Mouse (Mus musculus): ENCODE data around the gene Mfsd2a. TPM values are rescaled to one million over a fixed set of nuclear protein-coding genes. Genes with fewer than 3 reads are reported as not detected.

Gene Mfsd2a
- total and polyA plus RNA-seq, 2 experiments from 2014 or later = 0.20 TPM; not detected in 1

- TF ChIP-seq CTCF (IDR thresholded peaks at IDR 0.05; ENCODE audit: low read depth) (no peak), EP300 (IDR thresholded peaks at IDR 0.05; ENCODE audit: low read depth) (no peak)
These were observed 27.9 kb downstream of the Mfsd2a start for GRCm38 (mm10) chr4:122933051-122933591.

DNA sequence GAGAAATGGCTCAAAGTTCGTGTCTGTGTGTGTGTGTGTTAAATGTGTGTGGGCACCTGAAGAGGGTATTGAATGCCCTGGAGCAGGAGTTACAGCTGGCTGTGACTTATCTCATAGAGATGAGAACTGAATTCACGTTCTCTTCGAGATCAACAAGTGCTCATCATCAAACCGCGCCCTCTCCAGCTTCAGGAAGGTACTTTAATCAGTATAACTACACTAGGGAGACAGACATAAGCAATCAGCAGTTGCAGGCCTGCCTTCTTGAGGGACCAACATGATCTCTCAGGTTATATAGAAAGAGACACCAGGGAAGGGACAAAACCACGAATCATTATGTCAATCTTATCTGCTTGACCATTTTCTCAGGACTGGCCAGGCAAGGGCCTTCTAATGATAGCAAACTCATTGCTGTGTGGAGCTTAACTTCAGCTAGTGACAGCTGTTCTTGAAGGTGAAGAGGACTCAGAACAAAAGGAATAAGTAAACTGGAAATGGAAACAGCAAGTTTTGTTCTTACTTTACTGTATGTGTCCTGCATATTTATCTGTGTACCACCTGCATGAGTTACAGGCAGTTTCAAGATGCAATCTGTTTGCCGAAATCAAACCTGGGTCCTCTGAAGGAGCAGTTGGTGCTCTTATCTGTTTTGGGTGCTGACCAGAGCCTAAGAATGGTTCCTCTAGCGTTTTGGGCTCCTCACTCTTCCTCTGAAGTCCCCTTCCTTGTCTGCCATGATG is 28.6 kb downstream of the Mfsd2a start:
- H3K9me3 ChIP-seq (replicated peaks; ENCODE audit: control insufficient read depth, low read length) = no peaks in the 10 kb centered on the region
- H3K4me2 ChIP-seq (ENCODE audit: low read depth, low read length) = no peak overlapping the region
- DNase-seq (ENCODE audit: low spot score) (no peak), ATAC-seq (ENCODE audit: insufficient read depth, low read depth) (no peak)
- TF ChIP-seq CTCF (IDR thresholded peaks at IDR 0.05; ENCODE audit: low read depth) (no peak), EP300 (IDR thresholded peaks at IDR 0.05; ENCODE audit: low read depth) (no peak)
- no peaks in the 10 kb centered on the region for H3K36me3 ChIP-seq (replicated peaks; ENCODE audit: control insufficient read depth, insufficient read depth, low read length)
- H3K4me3 ChIP-seq (ENCODE audit: low read depth, low read length) = no peak overlapping the region
- WGBS = 54% methylated on average over 8 of the region's 8 CpGs
- H3K27me3 ChIP-seq (ENCODE audit: control insufficient read depth, insufficient read depth, low read length) = no peaks in the 10 kb centered on the region
- H3K9ac ChIP-seq (replicated peaks; ENCODE audit: low read depth, low read length) = no peak overlapping the region
- peak overlapping the region; percentile 18; the same call in 1 of the 2 replicates for H3K27ac ChIP-seq (ENCODE audit: low read depth)
- no peaks in the 10 kb centered on the region for H3K4me1 ChIP-seq (ENCODE audit: control insufficient read depth, insufficient read depth)

More at GRCm38 (mm10) chr4:122933051-122933591, 27.9 kb downstream of the Mfsd2a start:
- H3K4me3 ChIP-seq (ENCODE audit: low read depth, low read length) = no peak overlapping the region
- no peaks in the 10 kb centered on the region for H3K27me3 ChIP-seq (ENCODE audit: control insufficient read depth, insufficient read depth, low read length)
- no peak overlapping the region for H3K4me2 ChIP-seq (ENCODE audit: low read depth, low read length)
- ATAC-seq (ENCODE audit: insufficient read depth, low read depth) (no peak), DNase-seq (ENCODE audit: low spot score) (no peak)
- no peaks in the 10 kb centered on the region for H3K9me3 ChIP-seq (replicated peaks; ENCODE audit: control insufficient read depth, low read length)
- no peaks in the 10 kb centered on the region for H3K36me3 ChIP-seq (replicated peaks; ENCODE audit: control insufficient read depth, insufficient read depth, low read length)
- 44% methylated on average over 3 of the region's 3 CpGs for WGBS
- no peaks in the 10 kb centered on the region for H3K4me1 ChIP-seq (ENCODE audit: control insufficient read depth, insufficient read depth)
- no peak overlapping the region for H3K9ac ChIP-seq (replicated peaks; ENCODE audit: low read depth, low read length)
- peak overlapping the region; percentile 18; the same call in 1 of the 2 replicates for H3K27ac ChIP-seq (ENCODE audit: low read depth)

- H3K4me1 ChIP-seq (ENCODE audit: control insufficient read depth, insufficient read depth) = no peaks in the 10 kb centered on the region
- no peak overlapping the region for H3K27ac ChIP-seq (ENCODE audit: low read depth)
- no peak overlapping the region for H3K4me3 ChIP-seq (ENCODE audit: low read depth, low read length)
- H3K4me2 ChIP-seq (ENCODE audit: low read depth, low read length) = no peak overlapping the region
- no peaks in the 10 kb centered on the region for H3K27me3 ChIP-seq (ENCODE audit: control insufficient read depth, insufficient read depth, low read length)
- H3K36me3 ChIP-seq (replicated peaks; ENCODE audit: control insufficient read depth, insufficient read depth, low read length) = no peaks in the 10 kb centered on the region
- 58% methylated on average over 2 of the region's 2 CpGs for WGBS
- H3K9me3 ChIP-seq (replicated peaks; ENCODE audit: control insufficient read depth, low read length) = no peaks in the 10 kb centered on the region
- DNase-seq (ENCODE audit: low spot score) = no peak
- no peak for ATAC-seq (ENCODE audit: insufficient read depth, low read depth)
- TF ChIP-seq CTCF (IDR thresholded peaks at IDR 0.05; ENCODE audit: low read depth) (no peak), EP300 (IDR thresholded peaks at IDR 0.05; ENCODE audit: low read depth) (no peak)
- H3K9ac ChIP-seq (replicated peaks; ENCODE audit: low read depth, low read length) = no peak overlapping the region
These were observed 29.9 kb downstream of the Mfsd2a start for GRCm38 (mm10) chr4:122930939-122931590.

DNA sequence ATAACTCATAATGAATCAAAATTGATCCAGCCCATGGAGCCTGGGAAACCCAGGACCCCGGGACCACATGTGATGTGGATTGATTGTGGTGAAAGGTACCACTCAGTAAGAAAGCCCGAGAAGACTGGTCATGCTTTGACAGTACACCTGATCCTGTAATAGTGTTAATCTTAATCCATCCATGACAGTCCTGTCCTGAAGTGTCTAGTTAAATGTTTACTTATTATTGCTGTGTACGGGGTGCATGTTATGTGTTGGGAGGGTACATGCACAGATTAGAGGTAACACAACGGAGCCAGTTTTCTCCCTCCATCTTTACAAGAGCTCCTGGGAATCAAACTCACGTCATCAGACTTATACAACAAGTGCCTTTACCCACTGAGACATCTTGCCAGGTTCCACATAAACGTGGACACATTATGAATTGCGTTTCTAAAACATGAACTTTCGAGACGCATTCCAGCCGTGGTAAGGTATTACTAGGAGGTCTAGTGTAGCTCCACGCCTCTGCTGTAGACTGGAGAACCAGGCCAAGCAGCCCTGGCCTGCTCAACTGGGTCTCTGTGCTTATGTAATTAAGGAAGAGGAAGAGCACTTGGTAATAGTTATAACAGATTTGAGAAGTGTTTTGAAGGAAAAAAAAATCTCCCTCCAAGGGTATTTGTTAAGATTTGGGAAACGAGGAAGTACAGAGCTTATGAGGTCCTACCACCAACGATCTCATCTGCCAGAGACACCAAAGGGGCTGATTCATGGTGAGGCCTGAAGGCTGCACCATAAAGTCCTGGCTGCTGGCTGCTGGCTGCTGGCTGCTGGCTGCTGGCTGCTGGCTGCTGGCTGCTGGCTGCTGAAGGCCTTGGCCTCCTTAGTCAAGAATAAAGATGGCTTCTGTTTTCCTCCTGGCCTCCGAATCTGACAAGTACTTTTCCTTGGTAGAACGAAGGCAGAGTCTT is 37.3 kb downstream of the Mfsd2a start:
- Histone ChIP-seq H3K9ac (replicated peaks; ENCODE audit: low read depth, low read length) (no peak overlapping the region), H3K4me2 (ENCODE audit: low read depth, low read length) (no peak overlapping the region), H3K9me3 (replicated peaks; ENCODE audit: control insufficient read depth, low read length) (no peaks in the 10 kb centered on the region), H3K4me3 (ENCODE audit: low read depth, low read length) (no peak overlapping the region), H3K27me3 (ENCODE audit: control insufficient read depth, insufficient read depth, low read length) (no peaks in the 10 kb centered on the region), H3K4me1 (ENCODE audit: control insufficient read depth, insufficient read depth) (no peaks in the 10 kb centered on the region), H3K36me3 (replicated peaks; ENCODE audit: control insufficient read depth, insufficient read depth, low read length) (no peaks in the 10 kb centered on the region), H3K27ac (ENCODE audit: low read depth) (no peak overlapping the region)
- TF ChIP-seq EP300 (IDR thresholded peaks at IDR 0.05; ENCODE audit: low read depth) (no peak), CTCF (IDR thresholded peaks at IDR 0.05; ENCODE audit: low read depth) (no peak)
- WGBS = 75% methylated on average over 15 of the region's 15 CpGs
- no peak for ATAC-seq (ENCODE audit: insufficient read depth, low read depth)
- DNase-seq (ENCODE audit: low spot score) = no peak

DNA sequence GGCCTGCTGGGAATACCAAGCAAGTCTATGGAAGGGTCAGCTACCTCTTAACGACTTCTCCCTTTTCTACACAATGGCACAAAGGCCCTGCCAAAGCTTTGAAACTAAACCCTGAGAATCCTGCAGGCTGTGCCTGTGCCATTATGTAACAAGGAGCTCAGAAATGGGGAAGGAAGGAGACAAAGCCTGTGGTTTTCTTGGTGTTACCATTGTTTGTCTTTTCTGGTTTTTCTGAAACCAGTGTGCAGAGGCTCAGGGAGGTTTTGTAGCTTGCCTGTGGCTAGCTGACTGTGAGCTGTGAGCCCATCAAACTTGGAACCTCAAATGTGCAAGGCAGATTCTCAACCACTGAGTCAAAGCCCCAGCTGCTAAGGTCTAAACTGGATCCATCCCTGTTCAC is 38.1 kb downstream of the Mfsd2a start:
- Histone ChIP-seq H3K36me3 (replicated peaks; ENCODE audit: control insufficient read depth, insufficient read depth, low read length) (no peaks in the 10 kb centered on the region), H3K4me1 (ENCODE audit: control insufficient read depth, insufficient read depth) (no peaks in the 10 kb centered on the region), H3K27me3 (ENCODE audit: control insufficient read depth, insufficient read depth, low read length) (no peaks in the 10 kb centered on the region), H3K9ac (replicated peaks; ENCODE audit: low read depth, low read length) (no peak overlapping the region), H3K4me2 (ENCODE audit: low read depth, low read length) (no peak overlapping the region), H3K4me3 (ENCODE audit: low read depth, low read length) (no peak overlapping the region), H3K9me3 (replicated peaks; ENCODE audit: control insufficient read depth, low read length) (no peaks in the 10 kb centered on the region), H3K27ac (ENCODE audit: low read depth) (no peak overlapping the region)
- DNase-seq (ENCODE audit: low spot score) = no peak
- TF ChIP-seq EP300 (IDR thresholded peaks at IDR 0.05; ENCODE audit: low read depth) (no peak), CTCF (IDR thresholded peaks at IDR 0.05; ENCODE audit: low read depth) (no peak)
- no peak for ATAC-seq (ENCODE audit: insufficient read depth, low read depth)
- 31% methylated on average over 1 of the region's 1 CpGs for WGBS

Data from heart, postnatal 0 days (tissue).